Mouse (Mus musculus) small intestine, adult 2 months (tissue): ENCODE measurements around the gene Desi1. TPM values are rescaled to one million over a fixed set of nuclear protein-coding genes. Genes with fewer than 3 reads are reported as not detected.

ENCODE experiments used
- H3K27ac ChIP-seq: fragments of 200-500 bp; 2 replicates; pipeline ENCODE4 v1.5.1; 2012; ENCODE audit warnings: low read depth, low read length, control low read depth, inconsistent platforms; ENCODE audit not compliant: insufficient read depth
- H3K27me3 ChIP-seq: fragments of 200-500 bp; 2 replicates; pipeline ENCODE4 v1.6.1; 2012; ENCODE audit warnings: mild to moderate bottlenecking, moderate library complexity, low read length, inconsistent platforms; ENCODE audit not compliant: control insufficient read depth, insufficient read depth
- H3K36me3 ChIP-seq: fragments of 200-500 bp; 2 replicates; pipeline ENCODE4 v1.6.1; 2012; ENCODE audit warnings: mild to moderate bottlenecking, low read length, control low read depth, inconsistent platforms; ENCODE audit not compliant: control insufficient read depth, insufficient read depth
- H3K4me1 ChIP-seq: fragments of 200-500 bp; 2 replicates; pipeline ENCODE4 v1.6.1; 2012; ENCODE audit warnings: low read length, inconsistent platforms, mixed read lengths; ENCODE audit not compliant: control insufficient read depth, insufficient read depth, insufficient read length
- H3K4me3 ChIP-seq: fragments of 200-500 bp; 2 replicates; pipeline ENCODE4 v1.5.1; 2012; ENCODE audit warnings: low read depth, mild to moderate bottlenecking, control low read depth, inconsistent platforms, low read length, moderate library complexity
- CTCF ChIP-seq: fragments of 200-500 bp; IDR thresholded peaks from 2 replicates; pipeline ENCODE4 v1.5.1; 2012; ENCODE audit warnings: low read depth, mild to moderate bottlenecking, control low read depth, inconsistent platforms, low read length, moderate library complexity, mixed read lengths; ENCODE audit not compliant: insufficient replicate concordance, insufficient read length; ENCODE audit errors: extremely low read depth
- POLR2A ChIP-seq: fragments of 200-500 bp; IDR thresholded peaks from 2 replicates; pipeline ENCODE4 v1.6.1; 2012; ENCODE audit warnings: low read depth, mild to moderate bottlenecking, control low read depth, inconsistent platforms, low read length, moderate library complexity
- WGBS: fragments of 180-500 bp; shearing (Covaris S2); methylation state at CpG from one replicate; pipeline ENCODE4 v1.1.7; 2018; 5-methylcytosine and 5-hydroxymethylcytosine counted together
- polyA plus RNA-seq: library from polyadenylated mRNA; depleted of rRNA; stranded (reverse); fragments of >200 nt; gene quantifications from 2 replicates; pipeline ENCODE4 v1.2.3, GENCODE M21; 2012; rRNA removed

The Desi1 gene
- polyA plus RNA-seq, result 16.3 and 25.4 TPM in 2 replicates

GRCm38 (mm10) chr15:82033762-82034161 is at the start of gene Desi1:
Gene Desi1, minus strand, starts transcription at chr15:82033862.
- H3K4me3 ChIP-seq, result no peak within 1 kb of the TSS
- WGBS, result 93% methylated on average over 4 of the region's 4 CpGs
- no peaks in the 10 kb centered on the region for H3K27me3 ChIP-seq
- H3K36me3 ChIP-seq, result peaks cover 36% of the 10 kb centered on the region
- no peak within 1 kb of the TSS for H3K27ac ChIP-seq
- no peaks in the 10 kb centered on the region for H3K4me1 ChIP-seq
- no peak for TF ChIP-seq POLR2A
- no peak for TF ChIP-seq CTCF

GRCm38 (mm10) chr15:82081161-82081560 is 47.5 kb upstream of the Desi1 start:
- no peaks in the 10 kb centered on the region; the same call in none of the 2 replicates for H3K27me3 ChIP-seq

GRCm38 (mm10) chr15:82079883-82080282 is 46.2 kb upstream of the Desi1 start:
- Histone ChIP-seq H3K4me3 (no peak overlapping the region), H3K27ac (no peak overlapping the region), H3K27me3 (no peaks in the 10 kb centered on the region; the same call in 1 of the 2 replicates), H3K4me1 (no peaks in the 10 kb centered on the region), H3K36me3 (no peaks in the 10 kb centered on the region)
- WGBS, result 45% methylated on average over 10 of the region's 10 CpGs
- no peak for TF ChIP-seq POLR2A
- TF ChIP-seq CTCF, result no peak

More at GRCm38 (mm10) chr15:82081161-82081560, 47.5 kb upstream of the Desi1 start:
- Histone ChIP-seq H3K27ac (no peak overlapping the region), H3K36me3 (no peaks in the 10 kb centered on the region), H3K4me1 (no peaks in the 10 kb centered on the region), H3K4me3 (no peak overlapping the region)
- TF ChIP-seq CTCF, result peak; percentile 20; the same call in 1 of the 2 replicates
- TF ChIP-seq POLR2A, result no peak
- WGBS, result 30% methylated on average over 7 of the region's 7 CpGs

- no peak overlapping the region for H3K4me3 ChIP-seq
- H3K4me1 ChIP-seq, result no peaks in the 10 kb centered on the region
- H3K27ac ChIP-seq, result no peak overlapping the region
- peaks cover 23% of the 10 kb centered on the region for H3K27me3 ChIP-seq
- no peak for TF ChIP-seq POLR2A
- no peak for TF ChIP-seq CTCF
- no peaks in the 10 kb centered on the region for H3K36me3 ChIP-seq
- 43% methylated on average over 7 of the region's 7 CpGs for WGBS
These were observed 39.8 kb upstream of the Desi1 start for GRCm38 (mm10) chr15:82073490-82073889.

GRCm38 (mm10) chr15:82071816-82072469 is 38.3 kb upstream of the Desi1 start:
- Histone ChIP-seq H3K27me3 (peaks cover 23% of the 10 kb centered on the region), H3K27ac (no peak overlapping the region), H3K4me1 (no peaks in the 10 kb centered on the region), H3K4me3 (no peak overlapping the region), H3K36me3 (no peaks in the 10 kb centered on the region)
- TF ChIP-seq CTCF (no peak), POLR2A (no peak)
- 81% methylated on average over 26 of the region's 26 CpGs for WGBS

- no peak within 1 kb of the TSS for H3K27ac ChIP-seq
- H3K4me1 ChIP-seq, result no peaks in the 10 kb centered on the region
- no peak for TF ChIP-seq POLR2A
- TF ChIP-seq CTCF, result no peak
- H3K27me3 ChIP-seq, result peaks cover 23% of the 10 kb centered on the region
- no peaks in the 10 kb centered on the region for H3K36me3 ChIP-seq
- H3K4me3 ChIP-seq, result no peak within 1 kb of the TSS
- WGBS, result 27% methylated on average over 40 of the region's 40 CpGs
These were observed 36.2 kb upstream of the Desi1 start, which contains the start of gene Mei1 for GRCm38 (mm10) chr15:82069898-82070297. Gene Mei1, plus strand, starts transcription at chr15:82069996.

- Histone ChIP-seq H3K4me3 (no peak overlapping the region), H3K36me3 (no peaks in the 10 kb centered on the region), H3K27me3 (peaks cover 23% of the 10 kb centered on the region), H3K4me1 (no peaks in the 10 kb centered on the region), H3K27ac (no peak overlapping the region)
- no peak for TF ChIP-seq POLR2A
- peak; percentile 83; the same call in 1 of the 2 replicates for TF ChIP-seq CTCF
- WGBS, result 6% methylated on average over 7 of the region's 7 CpGs
These were observed 31.8 kb upstream of the Desi1 start for GRCm38 (mm10) chr15:82065511-82065910.
